Mouse (Mus musculus) embryonic facial prominence, embryonic 14.5 days (tissue): Measurements from ENCODE around the gene Gm44502. TPM values are rescaled to one million over a fixed set of nuclear protein-coding genes. Genes with fewer than 3 reads are reported as not detected.

ENCODE experiments used
- ATAC-seq: fragments of 200-750 bp; cut with Nextera tagmentation; 2 replicates; pipeline ENCODE4 v1.8.0; 2017; ENCODE audit warnings: low read depth, moderate number of reproducible peaks, moderate TSS enrichment
- DNase-seq: peaks from one replicate; pipeline ENCODE4 v3.0.0-alpha.2; 2015; ENCODE audit warnings: low spot score
- H3K27ac ChIP-seq: fragments of 300-500 bp; sonication (generic); replicated peaks from 2 replicates; pipeline ENCODE4 v1.5.1; 2014; ENCODE audit warnings: low read depth, mild to moderate bottlenecking, low read length, moderate library complexity
- H3K27me3 ChIP-seq: fragments of 300-500 bp; sonication (generic); replicated peaks from 2 replicates; pipeline ENCODE4 v1.6.1; 2014; ENCODE audit warnings: low read length; ENCODE audit not compliant: control insufficient read depth, insufficient read depth
- H3K36me3 ChIP-seq: fragments of 300-500 bp; sonication (generic); 2 replicates; pipeline ENCODE4 v1.6.1; 2014; ENCODE audit warnings: low read length, mixed read lengths; ENCODE audit not compliant: control insufficient read depth, insufficient read depth
- H3K4me1 ChIP-seq: fragments of 300-500 bp; sonication (generic); 2 replicates; pipeline ENCODE4 v1.6.1; 2014; ENCODE audit warnings: antibody characterized with exemption, low read length; ENCODE audit not compliant: control insufficient read depth, insufficient read depth
- H3K4me2 ChIP-seq: fragments of 300-500 bp; sonication (generic); 2 replicates; pipeline ENCODE4 v1.6.1; 2014; ENCODE audit warnings: low read depth, mild to moderate bottlenecking, low read length, moderate library complexity, mixed read lengths
- H3K4me3 ChIP-seq: fragments of 300-500 bp; sonication (generic); 2 replicates; pipeline ENCODE4 v1.5.1; 2014; ENCODE audit warnings: low read depth, mild to moderate bottlenecking, low read length
- H3K9ac ChIP-seq: fragments of 300-500 bp; sonication (generic); 2 replicates; pipeline ENCODE4 v1.6.1; 2014; ENCODE audit warnings: low read depth, mild to moderate bottlenecking, low read length, moderate library complexity, mixed read lengths
- H3K9me3 ChIP-seq: fragments of 300-500 bp; sonication (generic); 2 replicates; pipeline ENCODE4 v1.6.1; 2016; ENCODE audit warnings: low read length; ENCODE audit not compliant: control insufficient read depth
- WGBS: fragments of 180-500 bp; shearing (Covaris S2); extraction: QIAGEN DNeasy Blood & Tissue Kit; methylation state at CpG from one replicate; pipeline ENCODE4 v1.1.7; 2014; 5-methylcytosine and 5-hydroxymethylcytosine counted together
- polyA plus RNA-seq: library from polyadenylated mRNA; unstranded; fragments of >200 nt; fragmentation: Nextera tagmentation; extraction: Ambion mirVana; gene quantifications from 2 replicates; pipeline ENCODE4 v1.2.1, GENCODE M21; 2014

Gene Gm44502
- polyA plus RNA-seq, 1 experiment from 2014 or later, result not detected

- no peak overlapping the region for H3K4me3 ChIP-seq
- DNase-seq (no peak), ATAC-seq (no peak)
- no peaks in the 10 kb centered on the region for H3K9me3 ChIP-seq
- H3K9ac ChIP-seq, result no peak overlapping the region
- H3K27me3 ChIP-seq, result no peaks in the 10 kb centered on the region
- H3K27ac ChIP-seq, result no peak overlapping the region
- H3K4me1 ChIP-seq, result peaks cover 12% of the 10 kb centered on the region
- 99% methylated on average over 8 of the region's 8 CpGs for WGBS
- H3K4me2 ChIP-seq, result no peak overlapping the region
- no peaks in the 10 kb centered on the region for H3K36me3 ChIP-seq
These were observed 44.4 kb upstream of the Gm44502 start for GRCm38 (mm10) chr15:89473921-89474320.

DNA sequence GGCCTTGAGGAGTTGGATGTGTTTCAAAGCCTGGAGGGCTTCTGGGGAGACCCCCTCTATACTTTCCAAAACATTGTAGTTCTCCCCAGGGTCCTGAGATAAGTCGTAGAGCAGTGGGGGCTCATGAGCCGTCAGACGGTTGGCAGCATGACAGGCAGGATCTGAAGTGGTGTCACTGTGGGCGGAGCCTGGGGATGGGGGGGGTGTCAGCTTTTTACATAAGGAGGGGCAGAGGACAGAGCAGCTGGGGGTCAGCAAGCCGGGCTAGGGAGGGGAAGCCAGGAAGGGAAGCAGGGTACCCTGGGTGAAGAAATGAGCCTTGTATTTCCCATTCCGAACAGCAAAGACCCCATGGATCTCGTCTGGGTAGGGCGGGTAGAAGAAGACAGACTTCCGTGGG lies 43.9 kb upstream of the Gm44502 start:
- no peak overlapping the region for H3K27ac ChIP-seq
- no peak overlapping the region for H3K4me2 ChIP-seq
- H3K4me1 ChIP-seq, result peaks cover 12% of the 10 kb centered on the region
- H3K9me3 ChIP-seq, result no peaks in the 10 kb centered on the region
- DNase-seq (no peak), ATAC-seq (no peak)
- no peak overlapping the region for H3K4me3 ChIP-seq
- no peaks in the 10 kb centered on the region for H3K36me3 ChIP-seq
- no peaks in the 10 kb centered on the region for H3K27me3 ChIP-seq
- WGBS, result 76% methylated on average over 9 of the region's 9 CpGs
- no peak overlapping the region for H3K9ac ChIP-seq

DNA sequence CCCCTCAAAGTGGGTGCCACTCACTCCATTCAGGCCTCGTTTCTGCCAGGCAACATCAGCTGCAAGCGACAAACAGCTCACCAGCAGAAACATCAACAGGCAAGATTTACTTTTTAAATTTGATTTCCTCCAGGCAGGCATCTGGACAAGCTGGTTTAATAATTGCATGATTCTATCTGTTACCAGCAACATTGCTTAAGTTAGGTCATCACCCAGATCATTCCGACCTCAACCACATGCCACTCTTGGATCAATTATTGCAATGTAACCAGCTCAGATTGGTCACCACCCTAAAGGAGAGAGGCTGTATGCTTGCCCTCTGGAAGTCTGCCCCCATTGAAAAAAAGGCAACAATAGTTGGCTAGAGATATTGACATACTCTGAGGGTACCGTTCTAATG lies 42.0 kb upstream of the Gm44502 start:
- no peaks in the 10 kb centered on the region for H3K9me3 ChIP-seq
- no peaks in the 10 kb centered on the region for H3K27me3 ChIP-seq
- H3K9ac ChIP-seq, result no peak overlapping the region
- no peaks in the 10 kb centered on the region for H3K36me3 ChIP-seq
- H3K4me2 ChIP-seq, result no peak overlapping the region
- no peak overlapping the region for H3K4me3 ChIP-seq
- WGBS, result 83% methylated on average over 4 of the region's 4 CpGs
- DNase-seq (no peak), ATAC-seq (no peak)
- peaks cover 10% of the 10 kb centered on the region for H3K4me1 ChIP-seq
- no peak overlapping the region for H3K27ac ChIP-seq

- Histone ChIP-seq H3K4me3 (no peak overlapping the region), H3K9me3 (no peaks in the 10 kb centered on the region), H3K4me2 (no peak overlapping the region), H3K4me1 (no peaks in the 10 kb centered on the region), H3K27me3 (no peaks in the 10 kb centered on the region), H3K36me3 (no peaks in the 10 kb centered on the region), H3K9ac (no peak overlapping the region), H3K27ac (no peak overlapping the region)
- DNase-seq (no peak), ATAC-seq (no peak)
- 23% methylated on average over 2 of the region's 2 CpGs for WGBS
These were observed 39.1 kb upstream of the Gm44502 start for GRCm38 (mm10) chr15:89468577-89468976.

GRCm38 (mm10) chr15:89465052-89465451 lies 35.6 kb upstream of the Gm44502 start:
- H3K4me3 ChIP-seq, result no peak overlapping the region
- DNase-seq (peak; percentile 54), ATAC-seq (peak; percentile 77)
- no peaks in the 10 kb centered on the region for H3K27me3 ChIP-seq
- H3K9me3 ChIP-seq, result no peaks in the 10 kb centered on the region
- no peak overlapping the region for H3K4me2 ChIP-seq
- no peaks in the 10 kb centered on the region for H3K36me3 ChIP-seq
- no peaks in the 10 kb centered on the region for H3K4me1 ChIP-seq
- WGBS, result 5% methylated on average over 1 of the region's 1 CpGs
- H3K9ac ChIP-seq, result no peak overlapping the region
- H3K27ac ChIP-seq, result no peak overlapping the region

DNA sequence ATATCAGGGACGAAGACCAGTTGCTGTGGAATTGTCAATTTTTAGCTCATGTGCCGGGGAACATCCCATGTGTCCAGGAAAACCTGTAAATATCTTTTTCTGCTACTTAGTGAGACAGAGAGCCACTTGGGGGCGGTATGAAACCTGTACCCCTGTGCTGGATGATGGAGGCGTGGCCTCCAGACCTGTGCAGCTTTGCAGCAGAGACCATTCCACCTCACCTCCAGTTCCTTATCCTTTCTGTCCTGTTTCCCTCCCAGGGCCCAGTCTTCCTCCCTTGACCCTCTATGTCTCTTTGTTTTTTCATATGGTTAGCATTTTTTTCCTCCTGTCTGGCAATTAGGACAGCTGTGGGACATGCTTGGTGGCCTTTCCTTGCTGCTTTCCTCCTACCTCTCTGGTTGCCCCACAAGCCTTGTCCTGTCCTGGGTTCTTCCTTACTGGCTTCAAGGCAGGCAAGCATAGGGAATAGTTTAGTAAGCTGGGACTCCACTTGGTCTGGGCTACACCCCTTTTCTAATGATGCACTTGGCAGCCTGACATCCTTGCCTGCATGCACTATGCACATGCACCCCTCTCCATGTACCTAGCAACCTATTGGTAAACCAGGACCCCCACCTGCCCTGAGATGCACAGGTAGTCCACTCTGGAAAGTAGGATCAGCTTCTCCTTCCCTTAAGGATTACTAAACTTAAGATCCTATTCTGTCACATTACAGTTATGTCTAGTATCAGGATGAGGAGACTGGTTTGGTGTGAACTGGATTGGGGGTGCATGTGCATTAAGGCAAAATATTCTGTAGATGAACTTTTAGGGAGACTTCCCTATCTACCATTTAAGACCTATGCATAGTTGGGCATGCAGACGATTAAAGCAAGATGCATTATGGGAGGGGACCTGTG lies 34.1 kb upstream of the Gm44502 start:
- no peak for ATAC-seq
- Histone ChIP-seq H3K4me1 (no peaks in the 10 kb centered on the region), H3K4me3 (no peak overlapping the region), H3K36me3 (no peaks in the 10 kb centered on the region), H3K27me3 (no peaks in the 10 kb centered on the region), H3K4me2 (no peak overlapping the region), H3K27ac (no peak overlapping the region), H3K9me3 (no peaks in the 10 kb centered on the region), H3K9ac (no peak overlapping the region)
- peak; percentile 29 for DNase-seq
- 51% methylated on average over 5 of the region's 5 CpGs for WGBS

- H3K4me1 ChIP-seq, result no peaks in the 10 kb centered on the region
- H3K4me3 ChIP-seq, result no peak overlapping the region
- no peak overlapping the region for H3K4me2 ChIP-seq
- no peak for DNase-seq
- H3K36me3 ChIP-seq, result no peaks in the 10 kb centered on the region
- H3K27ac ChIP-seq, result no peak overlapping the region
- H3K9me3 ChIP-seq, result no peaks in the 10 kb centered on the region
- ATAC-seq, result no peak
- no peaks in the 10 kb centered on the region for H3K27me3 ChIP-seq
- 81% methylated on average over 7 of the region's 7 CpGs for WGBS
- H3K9ac ChIP-seq, result no peak overlapping the region
These were observed 32.7 kb upstream of the Gm44502 start for GRCm38 (mm10) chr15:89462176-89462575.

DNA sequence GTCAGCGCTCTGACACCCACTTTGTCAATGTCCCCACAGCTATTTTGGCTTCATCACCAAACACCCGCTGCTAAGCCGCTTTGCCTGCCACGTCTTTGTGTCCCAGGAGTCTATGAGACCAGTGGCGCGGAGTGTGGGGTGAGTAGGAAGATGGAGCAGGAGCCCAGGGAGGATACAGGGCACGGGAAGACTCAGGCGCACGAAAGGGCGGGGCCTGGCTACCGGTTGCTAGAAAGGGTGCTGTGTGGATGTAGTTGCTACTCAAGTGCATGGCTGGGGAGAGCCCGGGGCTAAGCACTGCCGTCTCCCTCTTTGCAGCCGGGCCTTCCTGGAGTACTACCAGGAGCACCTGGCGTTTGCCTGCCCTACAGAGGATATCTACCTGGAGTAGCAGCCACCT lies 31.8 kb upstream of the Gm44502 start:
- no peak for ATAC-seq
- 75% methylated on average over 14 of the region's 15 CpGs for WGBS
- Histone ChIP-seq H3K27me3 (no peaks in the 10 kb centered on the region), H3K4me1 (no peaks in the 10 kb centered on the region), H3K4me3 (no peak overlapping the region), H3K36me3 (no peaks in the 10 kb centered on the region), H3K9ac (no peak overlapping the region), H3K4me2 (no peak overlapping the region), H3K9me3 (no peaks in the 10 kb centered on the region), H3K27ac (no peak overlapping the region)
- DNase-seq, result no peak

GRCm38 (mm10) chr15:89460298-89460697 lies 30.8 kb upstream of the Gm44502 start:
- no peak overlapping the region for H3K9ac ChIP-seq
- WGBS, result 69% methylated on average over 9 of the region's 10 CpGs
- H3K36me3 ChIP-seq, result no peaks in the 10 kb centered on the region
- no peak for DNase-seq
- no peak overlapping the region for H3K4me3 ChIP-seq
- no peak for ATAC-seq
- no peaks in the 10 kb centered on the region for H3K9me3 ChIP-seq
- no peaks in the 10 kb centered on the region for H3K4me1 ChIP-seq
- no peak overlapping the region for H3K4me2 ChIP-seq
- H3K27me3 ChIP-seq, result no peaks in the 10 kb centered on the region
- H3K27ac ChIP-seq, result no peak overlapping the region
